Mouse (Mus musculus): ENCODE data around the gene Ccn1. TPM values are rescaled to one million over a fixed set of nuclear protein-coding genes. Genes with fewer than 3 reads are reported as not detected.

The Ccn1 gene
- polyA plus RNA-seq, 1 experiment from 2014 or later: 42.7 TPM

DNA sequence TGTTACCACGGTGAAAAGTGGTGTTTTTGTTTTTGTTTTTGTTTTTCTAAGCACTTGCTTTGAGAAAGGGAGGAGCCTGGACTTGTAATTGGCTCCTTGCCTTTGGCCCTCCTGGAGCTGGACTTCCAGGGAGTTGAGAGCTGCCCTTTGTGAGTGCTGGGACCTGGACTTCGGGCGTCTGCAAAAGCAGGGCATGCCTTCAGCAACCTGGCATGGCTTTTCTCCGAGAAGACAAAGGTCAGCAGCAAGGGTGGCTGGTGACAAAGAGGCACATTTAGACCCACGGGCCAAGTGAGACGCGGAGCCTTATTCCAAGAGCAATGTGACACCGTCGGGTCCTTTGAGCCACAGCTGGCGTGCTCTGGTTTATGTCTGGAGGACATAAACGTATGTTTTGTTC is 6.9 kb downstream of the Ccn1 start:
- WGBS: 42% methylated on average over 11 of the region's 11 CpGs
- Histone ChIP-seq H3K27me3 (ENCODE audit: control insufficient read depth, insufficient read depth, low read length) (no peaks in the 10 kb centered on the region), H3K9ac (ENCODE audit: low read length) (no peak overlapping the region), H3K27ac (replicated peaks in 1 of 2; ENCODE audit: control insufficient read depth in 1 of 2, insufficient read depth in 1 of 2, low read depth in 2 of 2, low read length in 2 of 2) (no peak overlapping the region), H3K9me3 (ENCODE audit: control insufficient read depth, low read length) (no peaks in the 10 kb centered on the region), H3K36me3 (ENCODE audit: control insufficient read depth, insufficient read depth, low read length) (peaks cover 11% of the 10 kb centered on the region), H3K4me3 (ENCODE audit: control insufficient read depth in 1 of 2, insufficient read depth in 1 of 2, low read depth in 1 of 2, low read length in 2 of 2) (no peak overlapping the region), H3K4me1 (ENCODE audit: control insufficient read depth in 2 of 2, insufficient read depth in 2 of 2, low read length in 2 of 2) (peaks cover 9 to 24% of the 10 kb centered on the region in 2 experiments), H3K4me2 (ENCODE audit: low read length) (no peak overlapping the region)
- ATAC-seq (ENCODE audit: insufficient number of reproducible peaks, insufficient read depth, low FRiP score, low read depth): no peak

DNA sequence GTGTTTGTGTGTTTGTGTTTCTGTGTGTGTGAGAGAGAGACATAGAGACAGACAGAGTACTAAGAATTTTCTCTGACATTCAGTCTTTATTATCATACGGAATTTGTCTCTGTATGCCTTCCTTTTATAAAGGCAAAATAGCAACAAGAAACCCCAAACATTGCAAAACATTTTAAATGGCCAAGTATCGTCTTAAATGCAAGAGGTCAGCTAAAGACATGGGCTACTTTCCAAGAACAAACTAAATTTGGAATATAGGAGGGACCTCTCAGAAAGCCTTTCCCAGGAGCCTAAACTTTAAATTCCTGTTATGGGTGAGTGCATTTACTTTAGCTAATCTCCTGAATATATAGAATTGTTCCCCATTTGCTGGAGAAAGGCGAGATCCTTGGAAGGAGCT is 7.9 kb downstream of the Ccn1 start:
- WGBS: 57% methylated on average over 3 of the region's 3 CpGs
- Histone ChIP-seq H3K4me3 (ENCODE audit: control insufficient read depth in 1 of 2, insufficient read depth in 1 of 2, low read depth in 1 of 2, low read length in 2 of 2) (no peak overlapping the region), H3K27ac (replicated peaks in 1 of 2; ENCODE audit: control insufficient read depth in 1 of 2, insufficient read depth in 1 of 2, low read depth in 2 of 2, low read length in 2 of 2) (no peak overlapping the region), H3K9ac (ENCODE audit: low read length) (no peak overlapping the region), H3K4me2 (ENCODE audit: low read length) (no peak overlapping the region), H3K9me3 (ENCODE audit: control insufficient read depth, low read length) (no peaks in the 10 kb centered on the region), H3K36me3 (ENCODE audit: control insufficient read depth, insufficient read depth, low read length) (peaks cover under 1% of the 10 kb centered on the region), H3K4me1 (ENCODE audit: control insufficient read depth in 2 of 2, insufficient read depth in 2 of 2, low read length in 2 of 2) (peaks cover 3 to 17% of the 10 kb centered on the region in 2 experiments; a peak in 2 of 4 replicates), H3K27me3 (ENCODE audit: control insufficient read depth, insufficient read depth, low read length) (no peaks in the 10 kb centered on the region)
- no peak for ATAC-seq (ENCODE audit: insufficient number of reproducible peaks, insufficient read depth, low FRiP score, low read depth)

DNA sequence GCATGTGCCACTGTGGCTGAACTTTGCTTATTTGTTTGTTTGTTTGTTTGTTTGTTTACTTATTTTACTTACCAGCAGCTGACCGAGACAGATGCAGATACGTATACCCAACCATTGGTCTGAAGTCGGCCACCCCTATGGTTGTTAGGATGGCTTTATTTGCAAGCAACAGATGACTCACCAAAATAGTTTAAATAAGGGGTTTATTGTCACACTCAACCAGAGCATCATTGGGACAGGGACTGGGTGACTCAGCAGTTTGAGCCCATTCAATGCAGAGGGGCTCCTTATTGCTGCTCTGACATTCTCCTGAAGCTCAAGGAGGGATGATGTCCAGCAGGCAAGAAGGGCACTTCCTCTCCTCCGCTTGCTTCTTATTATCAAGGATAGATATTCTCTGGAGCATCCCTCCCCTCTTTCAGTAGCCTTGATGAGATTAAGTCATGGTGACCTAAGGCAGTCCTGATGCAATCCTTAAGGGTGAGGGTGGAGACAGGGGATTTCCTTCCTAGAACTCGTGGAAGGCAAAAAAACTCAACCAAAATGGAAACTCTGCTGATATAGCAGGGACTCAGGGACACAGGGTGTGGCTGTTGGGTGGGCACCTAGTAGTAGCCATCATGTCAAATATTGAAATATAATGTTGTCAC is 8.6 kb downstream of the Ccn1 start:
- Histone ChIP-seq H3K27me3 (ENCODE audit: control insufficient read depth, insufficient read depth, low read length) (no peaks in the 10 kb centered on the region), H3K4me1 (ENCODE audit: control insufficient read depth in 2 of 2, insufficient read depth in 2 of 2, low read length in 2 of 2) (peaks cover 3 to 14% of the 10 kb centered on the region in 2 experiments; a peak in 2 of 4 replicates), H3K9ac (ENCODE audit: low read length) (no peak overlapping the region), H3K4me2 (ENCODE audit: low read length) (no peak overlapping the region), H3K36me3 (ENCODE audit: control insufficient read depth, insufficient read depth, low read length) (no peaks in the 10 kb centered on the region), H3K4me3 (ENCODE audit: control insufficient read depth in 1 of 2, insufficient read depth in 1 of 2, low read depth in 1 of 2, low read length in 2 of 2) (no peak overlapping the region), H3K27ac (replicated peaks in 1 of 2; ENCODE audit: control insufficient read depth in 1 of 2, insufficient read depth in 1 of 2, low read depth in 2 of 2, low read length in 2 of 2) (no peak overlapping the region), H3K9me3 (ENCODE audit: control insufficient read depth, low read length) (no peaks in the 10 kb centered on the region)
- no peak for ATAC-seq (ENCODE audit: insufficient number of reproducible peaks, insufficient read depth, low FRiP score, low read depth)
- WGBS: 79% methylated on average over 5 of the region's 5 CpGs

DNA sequence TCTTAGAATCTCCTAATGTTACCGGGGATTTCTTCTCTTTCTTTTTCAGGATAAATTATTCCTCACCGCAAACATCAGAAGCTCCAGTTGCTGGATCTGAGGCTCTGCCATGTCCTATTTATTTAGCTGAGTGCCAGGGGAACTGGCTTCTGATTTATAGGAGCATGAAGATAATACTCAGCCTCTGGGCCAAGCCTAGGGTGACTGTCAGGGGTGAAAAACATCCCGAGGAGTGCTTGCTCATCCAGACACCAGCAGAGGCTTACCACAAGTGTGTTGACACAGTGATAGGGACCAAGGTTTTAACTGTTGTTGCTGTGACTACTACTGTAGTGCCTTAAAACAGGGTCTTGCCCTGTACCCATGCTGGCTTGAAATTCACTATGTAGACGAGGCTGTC is 9.2 kb downstream of the Ccn1 start:
- Histone ChIP-seq H3K36me3 (ENCODE audit: control insufficient read depth, insufficient read depth, low read length) (no peaks in the 10 kb centered on the region), H3K4me2 (ENCODE audit: low read length) (no peak overlapping the region), H3K4me3 (ENCODE audit: control insufficient read depth in 1 of 2, insufficient read depth in 1 of 2, low read depth in 1 of 2, low read length in 2 of 2) (no peak overlapping the region), H3K9ac (ENCODE audit: low read length) (no peak overlapping the region), H3K9me3 (ENCODE audit: control insufficient read depth, low read length) (no peaks in the 10 kb centered on the region), H3K27me3 (ENCODE audit: control insufficient read depth, insufficient read depth, low read length) (no peaks in the 10 kb centered on the region), H3K4me1 (ENCODE audit: control insufficient read depth in 2 of 2, insufficient read depth in 2 of 2, low read length in 2 of 2) (peaks cover 3 to 11% of the 10 kb centered on the region in 2 experiments; a peak in 2 of 4 replicates), H3K27ac (replicated peaks in 1 of 2; ENCODE audit: control insufficient read depth in 1 of 2, insufficient read depth in 1 of 2, low read depth in 2 of 2, low read length in 2 of 2) (no peak overlapping the region)
- WGBS: 64% methylated on average over 4 of the region's 4 CpGs
- no peak for ATAC-seq (ENCODE audit: insufficient number of reproducible peaks, insufficient read depth, low FRiP score, low read depth)

DNA sequence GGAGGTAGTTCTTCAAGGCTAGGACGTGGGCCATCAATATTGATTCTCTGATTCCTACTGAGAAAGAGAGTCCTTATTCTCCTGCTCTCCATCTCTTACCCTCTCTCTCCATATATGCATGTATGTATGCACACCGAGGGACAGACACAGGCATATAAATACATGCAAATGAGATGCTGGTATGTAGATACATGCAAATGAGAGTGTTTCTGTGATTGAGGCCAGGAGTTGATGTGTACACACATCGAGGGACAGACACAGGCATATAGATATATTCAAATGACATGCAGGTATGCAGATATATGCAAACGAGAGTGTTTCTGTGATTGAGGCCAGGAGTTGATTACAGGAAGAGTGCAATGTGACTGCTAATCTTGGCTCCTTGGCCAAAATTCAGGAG is 9.6 kb downstream of the Ccn1 start:
- H3K36me3 ChIP-seq (ENCODE audit: control insufficient read depth, insufficient read depth, low read length): no peaks in the 10 kb centered on the region
- H3K4me1 ChIP-seq (ENCODE audit: control insufficient read depth in 2 of 2, insufficient read depth in 2 of 2, low read length in 2 of 2): peaks cover 3 to 11% of the 10 kb centered on the region in 2 experiments; a peak in 2 of 4 replicates
- ATAC-seq (ENCODE audit: insufficient number of reproducible peaks, insufficient read depth, low FRiP score, low read depth): no peak
- no peak overlapping the region for H3K4me3 ChIP-seq (ENCODE audit: control insufficient read depth in 1 of 2, insufficient read depth in 1 of 2, low read depth in 1 of 2, low read length in 2 of 2)
- no peak overlapping the region for H3K9ac ChIP-seq (ENCODE audit: low read length)
- H3K9me3 ChIP-seq (ENCODE audit: control insufficient read depth, low read length): no peaks in the 10 kb centered on the region
- H3K27me3 ChIP-seq (ENCODE audit: control insufficient read depth, insufficient read depth, low read length): no peaks in the 10 kb centered on the region
- H3K27ac ChIP-seq (replicated peaks in 1 of 2; ENCODE audit: control insufficient read depth in 1 of 2, insufficient read depth in 1 of 2, low read depth in 2 of 2, low read length in 2 of 2): no peak overlapping the region
- H3K4me2 ChIP-seq (ENCODE audit: low read length): no peak overlapping the region
- 87% methylated on average over 4 of the region's 4 CpGs for WGBS

DNA sequence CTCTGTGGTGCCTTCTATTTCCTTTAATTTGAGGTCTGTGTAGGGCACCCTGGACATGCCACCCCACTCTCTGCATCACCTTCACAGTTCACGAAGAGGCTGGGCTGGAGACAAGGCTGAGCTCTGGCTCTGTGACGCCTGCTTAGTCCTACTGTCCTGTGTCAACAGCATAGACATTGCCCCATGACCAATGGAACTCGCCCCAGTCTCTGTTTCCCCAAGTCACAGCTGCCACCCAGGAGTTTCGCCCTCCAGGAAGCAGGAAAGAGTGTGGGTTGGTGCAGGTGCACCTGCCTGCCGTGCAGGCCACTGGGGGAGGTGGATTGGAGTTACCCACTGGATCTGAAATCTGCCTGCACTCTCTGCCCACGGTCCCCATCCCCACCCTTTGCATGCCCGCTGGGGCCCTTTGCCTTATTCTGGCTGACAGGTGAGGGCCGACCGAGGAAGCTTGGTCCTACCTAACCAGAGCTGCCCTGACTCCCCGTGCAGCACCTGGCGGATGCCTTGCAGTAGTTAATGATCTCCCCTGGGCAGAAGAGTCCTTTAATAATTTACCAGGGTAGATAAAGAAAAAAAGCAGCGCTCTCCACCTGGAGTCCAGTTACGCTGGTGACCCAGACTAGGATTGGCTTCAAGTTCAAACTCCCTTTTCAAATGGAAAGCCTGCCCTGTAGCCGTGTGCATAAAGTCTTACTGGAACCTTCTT is 15.6 kb downstream of the Ccn1 start:
- no peak overlapping the region for H3K27ac ChIP-seq (replicated peaks in 1 of 2; ENCODE audit: control insufficient read depth in 1 of 2, insufficient read depth in 1 of 2, low read depth in 2 of 2, low read length in 2 of 2)
- no peak for ATAC-seq (ENCODE audit: insufficient number of reproducible peaks, insufficient read depth, low FRiP score, low read depth)
- no peak overlapping the region for H3K4me3 ChIP-seq (ENCODE audit: control insufficient read depth in 1 of 2, insufficient read depth in 1 of 2, low read depth in 1 of 2, low read length in 2 of 2)
- WGBS: 86% methylated on average over 14 of the region's 14 CpGs
- H3K9ac ChIP-seq (ENCODE audit: low read length): no peak overlapping the region
- H3K9me3 ChIP-seq (ENCODE audit: control insufficient read depth, low read length): no peaks in the 10 kb centered on the region
- H3K4me2 ChIP-seq (ENCODE audit: low read length): no peak overlapping the region
- no peaks in the 10 kb centered on the region for H3K36me3 ChIP-seq (ENCODE audit: control insufficient read depth, insufficient read depth, low read length)
- peaks cover 11 to 13% of the 10 kb centered on the region in 2 experiments for H3K4me1 ChIP-seq (ENCODE audit: control insufficient read depth in 2 of 2, insufficient read depth in 2 of 2, low read length in 2 of 2)
- no peaks in the 10 kb centered on the region for H3K27me3 ChIP-seq (ENCODE audit: control insufficient read depth, insufficient read depth, low read length)

DNA sequence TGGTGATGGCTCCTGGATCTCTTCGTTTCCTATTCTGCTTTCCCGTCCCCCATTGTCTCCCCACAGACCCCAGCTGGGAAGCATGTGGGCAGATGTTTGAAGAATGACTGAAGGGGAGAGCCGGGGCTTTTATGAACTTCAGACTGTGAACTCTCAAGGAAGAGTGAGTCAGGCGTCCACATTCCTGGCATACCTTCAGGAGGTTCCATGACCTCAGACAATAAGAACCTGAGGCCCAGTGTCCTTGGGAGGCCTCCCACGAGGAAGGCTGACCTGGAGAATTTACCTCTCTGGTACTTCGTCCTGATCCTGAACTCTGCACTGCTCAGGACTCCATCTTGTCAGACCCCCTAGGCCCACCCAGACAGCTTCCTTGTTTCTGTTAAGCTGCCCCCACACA is 16.9 kb downstream of the Ccn1 start:
- H3K4me3 ChIP-seq (ENCODE audit: control insufficient read depth in 1 of 2, insufficient read depth in 1 of 2, low read depth in 1 of 2, low read length in 2 of 2): no peak overlapping the region
- no peak overlapping the region for H3K27ac ChIP-seq (replicated peaks in 1 of 2; ENCODE audit: control insufficient read depth in 1 of 2, insufficient read depth in 1 of 2, low read depth in 2 of 2, low read length in 2 of 2)
- no peaks in the 10 kb centered on the region for H3K27me3 ChIP-seq (ENCODE audit: control insufficient read depth, insufficient read depth, low read length)
- H3K9me3 ChIP-seq (ENCODE audit: control insufficient read depth, low read length): no peaks in the 10 kb centered on the region
- H3K4me2 ChIP-seq (ENCODE audit: low read length): no peak overlapping the region
- WGBS: 5% methylated on average over 6 of the region's 6 CpGs
- no peak for ATAC-seq (ENCODE audit: insufficient number of reproducible peaks, insufficient read depth, low FRiP score, low read depth)
- H3K36me3 ChIP-seq (ENCODE audit: control insufficient read depth, insufficient read depth, low read length): no peaks in the 10 kb centered on the region
- H3K9ac ChIP-seq (ENCODE audit: low read length): no peak overlapping the region
- peaks cover 11 to 15% of the 10 kb centered on the region in 2 experiments for H3K4me1 ChIP-seq (ENCODE audit: control insufficient read depth in 2 of 2, insufficient read depth in 2 of 2, low read length in 2 of 2)
